18 mouse cellular contexts compared by ENCODE assay signal in genomic region chr8:107165745-107166144, GRCm38 (mm10). TPM values are rescaled to one million over a fixed set of nuclear protein-coding genes. Genes with fewer than 3 reads are reported as not detected.
A peak's percentile ranks its signal among the peaks of the same experiment; 100 is the strongest.
DNase-seq lines count a peak whose midpoint lies in the region; ATAC-seq and TF ChIP-seq lines count a peak whose summit lies in the region.
"Had no signal": no experiment of that assay in that cellular context is flagged by ENCODE, and none has a peak within 500 bp of the region (broad histone marks: within the 10 kb centered on the region; RNA-seq: fewer than 3 reads in every experiment).

No protein-coding gene starts in this region.

- no peak overlapping the region for H3K27ac ChIP-seq in liver, adult 2 months (replicated peaks; ENCODE audit: insufficient read depth, low read depth, low read length)
- H3K27ac ChIP-seq in liver, embryonic 11.5 days (ENCODE audit: low read depth, low read length): no peak overlapping the region
- H3K27ac ChIP-seq: embryonic facial prominence, embryonic 10.5 days; forebrain, embryonic 13.5 days; hindbrain, embryonic 15.5 days; limb, embryonic 13.5 days had no signal

- no peak overlapping the region for H3K9ac ChIP-seq in liver, adult 2 months (ENCODE audit: low read depth, low read length)
- H3K9ac ChIP-seq in liver, embryonic 11.5 days (ENCODE audit: low read depth, low read length): no peak overlapping the region
- H3K9ac ChIP-seq: forebrain, embryonic 13.5 days; hindbrain, embryonic 15.5 days; limb, embryonic 13.5 days had no signal

- peak; percentile 45 for DNase-seq in liver, adult 2 months (ENCODE audit: extremely low read depth, low read depth, low spot score)
- DNase-seq in liver, embryonic 11.5 days (ENCODE audit: low spot score): no peak
- peak; percentile 33 for DNase-seq in naive thymus-derived CD4-positive, alpha-beta T cell, adult 2 months (ENCODE audit: low read depth)
- DNase-seq in thymus, postnatal 14 days: peak; percentile 63
- DNase-seq in cerebellum, adult 11-12 months: no peak
- no peak for DNase-seq in frontal cortex, postnatal 25 days (ENCODE audit: low spot score in 2 of 2)
- DNase-seq: adrenal gland, postnatal 10 days; cerebellum, adult 18-20 months; cerebellum, postnatal 36 days; heart, postnatal 36 days; kidney, postnatal 10 days; lung, adult 18-20 months had no signal

- 57% methylated on average over 9 of the region's 9 CpGs for WGBS in liver, adult 2 months
- 85% methylated on average over 9 of the region's 9 CpGs for WGBS in liver, embryonic 11.5 days

- ATAC-seq in liver, embryonic 11.5 days (replicated peaks; ENCODE audit: low FRiP score): no peak
- peak; percentile 33 for ATAC-seq in CD4-positive, CD25-positive, alpha-beta regulatory T cell, adult 4 months
- ATAC-seq: forebrain, embryonic 13.5 days; intestine, postnatal 0 days had no signal

- peaks cover 42% of the 10 kb centered on the region for H3K36me3 ChIP-seq in liver, adult 2 months (ENCODE audit: control insufficient read depth, insufficient read depth, low read length)
- peaks cover 27% of the 10 kb centered on the region for H3K36me3 ChIP-seq in liver, embryonic 11.5 days (ENCODE audit: control insufficient read depth, insufficient read depth, low read length)

- H3K4me2 ChIP-seq in liver, embryonic 11.5 days: no peak overlapping the region
- H3K4me2 ChIP-seq: forebrain, embryonic 13.5 days; hindbrain, embryonic 15.5 days; limb, embryonic 13.5 days had no signal

- H3K4me1 ChIP-seq in liver, adult 2 months (ENCODE audit: control insufficient read depth, insufficient read depth, low read length): peaks cover 2% of the 10 kb centered on the region
- no peaks in the 10 kb centered on the region for H3K4me1 ChIP-seq in liver, embryonic 11.5 days (replicated peaks; ENCODE audit: control insufficient read depth, insufficient read depth, low read length)
- H3K4me1 ChIP-seq: embryonic facial prominence, embryonic 10.5 days; forebrain, embryonic 13.5 days; hindbrain, embryonic 15.5 days; limb, embryonic 13.5 days had no signal

- no peak for TF ChIP-seq POLR2A in liver, adult 2 months (IDR thresholded peaks at IDR 0.05; ENCODE audit: extremely low read depth, insufficient read depth, low read length)

- H3K27me3 ChIP-seq in liver, adult 2 months (ENCODE audit: control insufficient read depth, insufficient read depth, low read length): no peaks in the 10 kb centered on the region
- no peaks in the 10 kb centered on the region for H3K27me3 ChIP-seq in liver, embryonic 11.5 days (replicated peaks; ENCODE audit: control insufficient read depth, insufficient read depth, low read length)
- H3K27me3 ChIP-seq: forebrain, embryonic 13.5 days; hindbrain, embryonic 15.5 days; limb, embryonic 13.5 days had no signal

- no peak overlapping the region for H3K4me3 ChIP-seq in liver, adult 2 months (ENCODE audit: insufficient read depth, low read depth, low read length)
- no peak overlapping the region for H3K4me3 ChIP-seq in liver, embryonic 11.5 days (ENCODE audit: low read depth, low read length)
- H3K4me3 ChIP-seq: embryonic facial prominence, embryonic 10.5 days; forebrain, embryonic 13.5 days; hindbrain, embryonic 15.5 days; limb, embryonic 13.5 days had no signal

- TF ChIP-seq CTCF in liver, adult 2 months (IDR thresholded peaks at IDR 0.05; ENCODE audit: low read depth, low read length): no peak

- H3K9me3 ChIP-seq in liver, embryonic 11.5 days (ENCODE audit: control insufficient read depth, low read length): no peaks in the 10 kb centered on the region
- H3K9me3 ChIP-seq: embryonic facial prominence, embryonic 10.5 days; forebrain, embryonic 13.5 days; hindbrain, embryonic 15.5 days; limb, embryonic 13.5 days had no signal

- peaks cover 21% of the 10 kb centered on the region; the same call in 1 of the 2 replicates for H3K79me2 ChIP-seq in liver, adult 2 months (ENCODE audit: control insufficient read depth, insufficient read depth, low read length)

RNA-seq across cellular contexts. Expression of gene Cyb5b, which starts 15.3 kb away (rescaled TPM):
- 253 and 256 TPM in 2 replicates for total RNA-seq in liver, adult 2 months (2014; rRNA removed)
- 223 and 265 TPM in 2 replicates for polyA plus RNA-seq in liver, adult 2 months (2012; rRNA removed)
- 77.1 and 85.4 TPM in 2 replicates for polyA plus RNA-seq in liver, embryonic 11.5 days (2014; fragmentation: Nextera tagmentation; extraction: Ambion mirVana)
- polyA plus RNA-seq in CD4-positive, CD25-positive, alpha-beta regulatory T cell, adult 4 months (2017; shearing (Covaris generic)): 10 to 100 TPM; 33.9 to 42.3 TPM

Comparison
In these comparisons a context has a peak if more than half of its experiments do, and no peak if none do; other contexts are left out.
1. DNase-seq: peak in liver, adult 2 months (single experiment), naive thymus-derived CD4-positive, alpha-beta T cell, adult 2 months (single experiment) and thymus, postnatal 14 days (single experiment); none in liver, embryonic 11.5 days (single experiment), cerebellum, adult 11-12 months (single experiment) and frontal cortex, postnatal 25 days (0 of 2).